Comparison of ENCODE assay signal across 8 mouse cellular contexts in genomic region chr9:87015288-87015937, GRCm38 (mm10). TPM values are rescaled to one million over a fixed set of nuclear protein-coding genes. Genes with fewer than 3 reads are reported as not detected.
DNase-seq lines count a peak whose midpoint lies in the region; ATAC-seq and TF ChIP-seq lines count a peak whose summit lies in the region.

TSS of gene Ripply2 (plus strand) at chr9:87015537.

- H3K9ac ChIP-seq in hindbrain, embryonic 12.5 days = peak within 1 kb of the TSS; percentile 54
- H3K9ac ChIP-seq in limb, embryonic 14.5 days (ENCODE audit: low read depth, low read length, severe bottlenecking) = peak within 1 kb of the TSS; percentile 34; the same call in 1 of the 2 replicates

- no peak for TF ChIP-seq POLR2A in limb, embryonic 14.5 days (IDR thresholded peaks at IDR 0.05; ENCODE audit: borderline replicate concordance, extremely low read depth, insufficient read depth, insufficient read length)

- no peak for TF ChIP-seq CTCF in G1E (IDR thresholded peaks at IDR 0.05; ENCODE audit: low read depth, low read length)

- H3K36me3 ChIP-seq in G1E (replicated peaks) = no peaks in the 10 kb centered on the region
- no peaks in the 10 kb centered on the region for H3K36me3 ChIP-seq in hindbrain, embryonic 12.5 days
- H3K36me3 ChIP-seq in limb, embryonic 14.5 days (ENCODE audit: control insufficient read depth, insufficient read depth, low read length) = no peaks in the 10 kb centered on the region

- peaks cover 4% of the 10 kb centered on the region for H3K9me3 ChIP-seq in G1E (replicated peaks)
- no peaks in the 10 kb centered on the region for H3K9me3 ChIP-seq in hindbrain, embryonic 12.5 days (replicated peaks)
- no peaks in the 10 kb centered on the region for H3K9me3 ChIP-seq in limb, embryonic 14.5 days (ENCODE audit: control insufficient read depth, low read length)

- peaks cover 25% of the 10 kb centered on the region for H3K27me3 ChIP-seq in G1E (ENCODE audit: insufficient read depth, low read length)
- H3K27me3 ChIP-seq in hindbrain, embryonic 12.5 days = peaks cover 14% of the 10 kb centered on the region
- peaks cover 50% of the 10 kb centered on the region for H3K27me3 ChIP-seq in limb, embryonic 14.5 days (ENCODE audit: control insufficient read depth, insufficient read depth, low read length)

- H3K4me2 ChIP-seq in hindbrain, embryonic 12.5 days (replicated peaks) = peak within 1 kb of the TSS; percentile 64
- H3K4me2 ChIP-seq in limb, embryonic 14.5 days (replicated peaks; ENCODE audit: low read depth, low read length, severe bottlenecking) = peak within 1 kb of the TSS; percentile 74

- ATAC-seq in G1E (ENCODE audit: extremely low read depth, insufficient number of reproducible peaks, low FRiP score, poor library complexity, severe bottlenecking) = no peak
- ATAC-seq in hindbrain, embryonic 12.5 days (ENCODE audit: low FRiP score) = peak; percentile 84
- ATAC-seq in limb, embryonic 14.5 days (ENCODE audit: low FRiP score, low read depth) = no peak

- WGBS in hindbrain, embryonic 12.5 days = under 1% methylated on average over 71 of the region's 71 CpGs
- WGBS in limb, embryonic 14.5 days = under 1% methylated on average over 68 of the region's 71 CpGs

- peaks cover 5% of the 10 kb centered on the region; the same call in 1 of the 2 replicates for H3K4me1 ChIP-seq in G1E (ENCODE audit: insufficient read depth, low read depth, low read length)
- H3K4me1 ChIP-seq in hindbrain, embryonic 12.5 days = peaks cover 7% of the 10 kb centered on the region
- H3K4me1 ChIP-seq in limb, embryonic 14.5 days (ENCODE audit: control insufficient read depth, insufficient read depth, low read length) = no peaks in the 10 kb centered on the region

- H3K4me3 ChIP-seq in G1E (ENCODE audit: low read depth, low read length) = peak within 1 kb of the TSS; percentile 27; the same call in 1 of the 2 replicates
- H3K4me3 ChIP-seq in hindbrain, embryonic 12.5 days = peak within 1 kb of the TSS; percentile 44
- peak within 1 kb of the TSS; percentile 44 for H3K4me3 ChIP-seq in limb, embryonic 14.5 days (replicated peaks; ENCODE audit: low read length)

- DNase-seq in adrenal gland, adult (ENCODE audit: inconsistent age in 2 of 2, low spot score in 1 of 2) = peak; percentile 36 to 57
- no peak for DNase-seq in adrenal gland, adult 8-10 months
- DNase-seq in G1E (ENCODE audit: low spot score) = no peak
- DNase-seq in embryo, embryonic 11 days = peak; percentile 74
- DNase-seq in limb, embryonic 14.5 days (ENCODE audit: low spot score) = no peak
- DNase-seq in retina, postnatal 1 day = peak; percentile 70
- DNase-seq in thymus, postnatal 0 days (ENCODE audit: low spot score) = no peak

- no peak within 1 kb of the TSS for H3K27ac ChIP-seq in hindbrain, embryonic 12.5 days
- H3K27ac ChIP-seq in limb, embryonic 14.5 days (replicated peaks; ENCODE audit: low read depth, low read length) = no peak within 1 kb of the TSS

RNA-seq across cellular contexts. Expression of gene Ripply2, which starts in this region (rescaled TPM):
- total RNA-seq in adrenal gland, adult 8-10 months (2022) = 1 to 10 TPM; 1.4 to 3.0 (median 2.0) TPM
- not detected in 2 replicates for total RNA-seq in G1E (2014; fragmentation: Nextera tagmentation)
- not detected in 2 replicates for total RNA-seq in G1E (2017)
- not detected in 2 replicates for polyA plus RNA-seq in G1E (2012)
- polyA plus RNA-seq in hindbrain, embryonic 12.5 days (2016; fragmentation: Nextera tagmentation; extraction: Ambion mirVana) = 2.2 and 2.7 TPM in 2 replicates
- polyA plus RNA-seq in limb, embryonic 14.5 days (2012; rRNA removed) = not detected in 2 replicates
- not detected in 2 replicates for polyA plus RNA-seq in limb, embryonic 14.5 days (2014; fragmentation: Nextera tagmentation; extraction: Ambion mirVana)
- 1.1 TPM in 1 of 2 replicates, not detected in the other for polyA plus RNA-seq in thymus, postnatal 0 days (2015; fragmentation: Nextera tagmentation; extraction: Ambion mirVana)

Comparison
In these comparisons a context has a peak if more than half of its experiments do, and no peak if none do; other contexts are left out.
1. DNase-seq: peak in adrenal gland, adult (2 of 2), embryo, embryonic 11 days (single experiment) and retina, postnatal 1 day (single experiment); none in adrenal gland, adult 8-10 months (single experiment), G1E (single experiment), limb, embryonic 14.5 days (single experiment) and thymus, postnatal 0 days (single experiment).
2. Peak in every context shown above with its lines, with median percentiles within 50 percentile points of each other: H3K4me3 ChIP-seq.